Mouse (Mus musculus) neutrophil, adult 5-6 weeks (primary cell): Measurements from ENCODE around the gene Gm7544. TPM values are rescaled to one million over a fixed set of nuclear protein-coding genes. Genes with fewer than 3 reads are reported as not detected.
"Not testable (repeated sequence)": the region's sequence is repeated elsewhere in the genome, so short reads cannot be mapped to it uniquely, and the experiment has no call there.

ENCODE experiments used
- ATAC-seq: fragments of 151-379, 151-347 bp; 2 replicates; pipeline ENCODE4 v1.8.0; 2017; ENCODE audit warnings: mild to moderate bottlenecking, moderate TSS enrichment; ENCODE audit not compliant: insufficient number of reproducible peaks, poor library complexity, low FRiP score, severe bottlenecking; ENCODE audit errors: extremely low read depth
- total RNA-seq: library from RNA; stranded (forward); fragments of 200-1000 nt; gene quantifications from 2 replicates; pipeline ENCODE4 v1.2.3, GENCODE M21; 2017

The Gm7544 gene
- total RNA-seq, 1 experiment from 2014 or later: not detected

GRCm38 (mm10) chr1:82931326-82931725, 24.5 kb downstream of the Gm7544 start, which contains the start of gene Gm6217:
TSS of gene Gm6217 (minus strand) at chr1:82931399.
- not testable (repeated sequence) for ATAC-seq

- not testable (repeated sequence) for ATAC-seq
Observed at GRCm38 (mm10) chr1:82930558-82930957, 25.3 kb downstream of the Gm7544 start.

DNA sequence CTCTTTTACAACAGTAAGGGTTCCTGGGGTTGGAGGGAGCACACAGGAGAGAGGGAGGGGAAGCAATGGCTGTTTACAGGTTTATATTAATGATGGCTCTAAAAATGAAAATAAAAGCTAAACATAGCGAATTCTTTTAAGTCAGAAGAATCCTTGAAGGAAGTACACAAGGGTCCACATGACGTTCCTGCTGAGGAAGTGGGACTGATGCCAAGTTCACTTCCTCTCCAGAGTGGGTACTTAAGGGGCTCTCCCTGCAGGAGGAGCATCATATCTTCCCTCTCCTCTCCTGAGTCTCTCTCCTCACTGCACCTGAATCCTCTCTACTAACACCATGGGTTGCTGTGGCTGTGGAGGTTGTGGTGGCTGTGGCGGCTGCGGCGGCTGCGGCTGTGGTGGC, 31.2 kb downstream of the Gm7544 start, which contains the start of gene A030014E15Rik:
Gene A030014E15Rik (plus strand): TSS at position 268 of the 400 bp plus-strand sequence.
- ATAC-seq: no peak

- ATAC-seq: not testable (repeated sequence)
Observed at GRCm38 (mm10) chr1:82913434-82913833, 42.4 kb downstream of the Gm7544 start.

DNA sequence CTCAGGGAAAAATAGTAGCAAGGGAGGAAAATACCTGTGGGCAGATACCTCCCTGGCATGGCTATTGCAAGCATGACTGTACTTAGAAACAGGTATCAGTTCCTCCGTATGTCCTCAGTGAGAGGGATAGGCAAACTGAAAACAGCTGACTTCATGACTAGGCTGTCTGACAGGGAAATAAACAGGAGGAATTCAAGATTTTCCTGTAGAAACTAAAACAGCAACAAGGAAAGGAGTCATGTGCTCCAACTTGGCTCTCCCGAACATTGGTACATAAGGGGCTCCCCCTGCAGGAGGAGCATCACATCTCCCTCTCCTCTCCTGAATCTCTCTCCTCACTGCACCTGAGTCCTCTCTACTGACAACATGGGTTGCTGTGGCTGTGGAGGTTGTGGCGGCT, 42.8 kb downstream of the Gm7544 start, which contains the start of gene A030005L19Rik:
Gene A030005L19Rik (plus strand): TSS at position 301 of the 400 bp plus-strand sequence.
- no peak for ATAC-seq

DNA sequence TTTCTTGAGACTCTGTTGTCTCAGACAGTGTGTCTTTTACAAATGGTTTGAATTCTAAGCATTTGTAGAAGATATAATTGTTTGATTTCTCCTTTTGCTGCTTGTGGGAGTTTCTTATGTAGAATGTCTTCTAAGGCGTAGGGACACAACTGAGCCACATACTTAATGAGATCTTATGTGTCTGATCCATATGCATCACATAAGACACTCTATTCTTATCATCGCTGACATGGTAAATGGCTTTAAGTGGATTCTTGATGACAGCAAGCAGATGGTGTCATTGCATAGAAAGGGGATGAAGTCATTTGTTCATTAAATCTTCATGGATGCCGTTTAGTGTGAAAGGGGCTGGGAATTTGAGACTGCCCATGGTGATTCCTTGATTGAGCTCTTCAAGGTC, 49.9 kb downstream of the Gm7544 start:
- ATAC-seq: no peak

Other genes with a start within 250 kb of the Gm7544 start
- gene Mff, start 231.1 kb downstream of the Gm7544 start, total RNA-seq: 127 and 128 TPM in 2 replicates
- gene Tm4sf20, start 187.6 kb downstream of the Gm7544 start, total RNA-seq: not detected in 2 replicates
- gene Gm47791, start 184.8 kb downstream of the Gm7544 start, total RNA-seq: not detected in 2 replicates
- gene Agfg1, start 116.5 kb downstream of the Gm7544 start, total RNA-seq: 55.2 and 59.5 TPM in 2 replicates
- gene A030005L19Rik, start 42.7 kb downstream of the Gm7544 start, total RNA-seq: not detected in 2 replicates
- gene A030014E15Rik, start 31.1 kb downstream of the Gm7544 start, total RNA-seq: not detected in 2 replicates
- gene Gm6217, start 24.6 kb downstream of the Gm7544 start, total RNA-seq: not detected in 2 replicates
- gene A030003K21Rik, start 12.6 kb downstream of the Gm7544 start, total RNA-seq: not detected in 2 replicates
- not detected in 2 replicates for gene Gm47955, start 4.3 kb upstream of the Gm7544 start, total RNA-seq
- gene Gm47959, start 44.5 kb upstream of the Gm7544 start, total RNA-seq: not detected in 2 replicates
- gene Slc19a3, start 82.4 kb upstream of the Gm7544 start, total RNA-seq: not detected in 2 replicates
- not detected in 2 replicates for gene Krtap28-10, start 86.5 kb upstream of the Gm7544 start, total RNA-seq
- not detected in 2 replicates for gene Gm47969, start 88.9 kb upstream of the Gm7544 start, total RNA-seq
- not detected in 2 replicates for gene A030005K14Rik, start 103.4 kb upstream of the Gm7544 start, total RNA-seq
- not detected in 2 replicates for gene Krtap28-13, start 104.9 kb upstream of the Gm7544 start, total RNA-seq
- gene Ccl20, start 160.8 kb upstream of the Gm7544 start, total RNA-seq: not detected in 2 replicates
- not detected in 2 replicates for gene Daw1, start 203.7 kb upstream of the Gm7544 start, total RNA-seq